Mouse (Mus musculus) granulocyte monocyte progenitor cell, adult 5-6 weeks (primary cell): ENCODE results near the gene Mvk. TPM values are rescaled to one million over a fixed set of nuclear protein-coding genes. Genes with fewer than 3 reads are reported as not detected.
A peak's percentile ranks its signal among the peaks of the same experiment; 100 is the strongest.

Experiments
- ATAC-seq: replicated peaks from 2 replicates; pipeline ENCODE4 v1.8.0; 2016; ENCODE audit warnings: mild to moderate bottlenecking, moderate TSS enrichment, inconsistent platforms; ENCODE audit not compliant: poor library complexity, severe bottlenecking
- total RNA-seq, 2 experiments: library from RNA; stranded (forward) in 1 of 2; stranded (reverse) in 1 of 2; fragments of 200-712, 200-1000 nt in 1 of 2; fragments of >200 nt in 1 of 2; fragmentation: Nextera tagmentation in 1 of 2; gene quantifications; 2 replicates each; pipeline ENCODE4 v1.2.3; 2014 to 2017

Mvk gene
- total RNA-seq, 2 experiments from 2014 or later: 9.2 to 18.0 TPM

DNA sequence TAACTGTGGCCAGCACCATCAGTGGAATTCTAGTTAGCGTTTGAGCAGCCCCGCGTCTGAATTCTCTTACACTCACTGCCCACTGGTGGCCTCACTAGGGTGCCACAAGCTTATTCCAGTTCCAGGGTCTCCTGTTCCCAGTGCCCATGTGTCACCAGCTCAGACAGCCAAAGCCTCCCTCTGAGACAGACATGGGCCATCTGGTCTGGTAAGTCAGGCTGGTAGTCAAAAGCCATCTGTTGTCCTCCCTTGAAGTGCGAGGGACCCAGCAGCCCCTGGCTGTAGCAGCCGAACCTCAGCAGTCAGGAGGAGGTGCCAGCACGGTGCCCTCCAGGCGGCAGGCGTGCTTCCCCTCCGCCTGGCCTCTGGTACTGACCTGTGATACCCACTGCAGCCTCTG lies 12.2 kb downstream of the Mvk start:
- ATAC-seq: no peak

DNA sequence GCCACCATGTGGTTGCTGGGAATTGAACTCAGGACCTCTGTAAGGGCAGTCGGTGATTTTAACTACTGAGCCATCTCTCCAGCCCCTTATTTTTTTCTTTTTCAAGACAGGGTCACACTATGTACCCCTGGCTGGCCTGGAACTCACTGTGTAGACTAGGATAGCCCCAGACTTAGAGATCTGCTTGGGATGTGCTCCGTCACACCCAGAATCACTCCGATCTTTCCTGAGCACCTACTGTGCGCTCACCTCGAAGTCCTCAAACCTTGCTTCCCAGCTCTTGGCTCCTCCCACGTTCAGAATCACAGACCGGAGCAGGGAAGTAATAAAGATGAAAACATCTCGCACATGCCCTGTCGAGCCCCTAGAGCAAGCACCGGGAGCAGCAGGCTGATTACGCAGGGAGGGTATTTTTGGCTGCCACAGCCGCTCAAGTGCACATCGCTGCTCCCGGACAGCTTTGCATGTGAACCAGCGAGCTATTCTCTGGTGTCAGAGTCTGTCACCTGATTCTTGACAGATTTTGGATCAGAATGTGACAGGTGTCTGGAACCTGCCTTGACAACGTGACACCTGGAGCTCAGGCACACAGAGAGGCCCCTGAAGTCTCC lies 13.0 kb downstream of the Mvk start:
- no peak for ATAC-seq

DNA sequence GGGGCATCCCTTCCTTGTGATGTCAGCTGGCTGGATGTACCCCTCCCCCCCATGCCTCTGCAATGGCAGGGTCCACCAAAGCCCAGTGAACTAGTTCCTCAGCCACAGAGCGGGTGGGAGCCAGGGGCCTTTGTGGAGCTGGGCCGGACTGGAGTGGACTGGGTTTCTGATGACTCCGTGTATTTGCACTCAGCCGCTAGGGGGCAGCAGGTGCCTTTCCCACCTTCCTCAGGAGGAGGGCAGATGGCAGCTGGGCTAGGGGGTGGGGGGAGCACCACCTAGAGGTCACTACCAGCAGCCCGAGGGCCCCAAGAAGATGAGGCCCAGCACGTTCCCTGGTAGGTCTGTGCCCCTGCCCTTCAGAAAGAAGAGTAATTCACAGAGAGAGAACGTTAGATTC lies 17.2 kb downstream of the Mvk start:
- peak; percentile 88 for ATAC-seq

DNA sequence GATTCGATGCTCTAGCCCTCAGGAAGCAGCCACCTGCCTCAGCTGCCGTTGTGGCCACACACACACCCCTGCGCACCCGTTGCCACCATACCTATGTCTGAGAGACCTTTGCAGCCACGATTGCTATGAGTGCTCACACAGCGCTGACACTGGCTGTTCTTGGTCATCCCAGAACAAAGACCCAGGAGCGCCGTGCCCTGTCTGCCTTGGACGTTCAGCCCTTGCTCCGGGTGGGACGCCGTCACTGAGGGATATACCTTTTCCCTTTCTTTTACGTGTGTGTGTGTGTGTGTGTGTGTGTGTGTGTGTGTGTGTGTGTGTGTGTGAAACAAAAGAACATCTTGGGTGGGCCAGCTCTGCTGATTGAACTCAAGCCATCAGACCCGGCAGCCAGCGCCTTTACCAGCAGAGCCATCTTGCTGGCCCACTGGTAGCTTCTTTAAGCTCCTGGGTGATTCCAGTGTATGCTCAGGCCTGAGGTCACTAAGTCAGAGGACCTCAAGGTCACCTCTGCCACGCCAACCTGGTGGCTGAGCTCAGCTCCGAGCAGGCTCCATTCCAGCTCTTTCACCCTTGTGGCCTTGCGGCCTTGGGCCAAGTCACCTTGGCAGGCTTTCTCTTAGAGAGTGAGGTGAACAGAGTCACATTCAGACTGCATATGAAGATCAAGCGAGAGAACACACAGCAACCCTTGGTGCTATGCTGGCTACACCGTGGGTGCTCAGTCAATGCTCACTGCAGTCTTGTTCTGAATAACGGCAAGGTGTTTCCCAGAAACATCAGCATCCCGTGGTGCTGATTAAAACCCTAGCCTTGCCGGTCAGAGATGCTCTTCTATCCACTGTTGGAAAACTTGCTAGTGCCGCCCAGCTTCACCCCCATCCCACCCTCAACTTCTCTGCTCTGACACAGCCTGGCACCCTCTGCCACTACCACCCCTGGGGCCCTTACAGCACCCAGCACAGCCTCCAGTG lies 18.3 kb downstream of the Mvk start:
- ATAC-seq: no peak

DNA sequence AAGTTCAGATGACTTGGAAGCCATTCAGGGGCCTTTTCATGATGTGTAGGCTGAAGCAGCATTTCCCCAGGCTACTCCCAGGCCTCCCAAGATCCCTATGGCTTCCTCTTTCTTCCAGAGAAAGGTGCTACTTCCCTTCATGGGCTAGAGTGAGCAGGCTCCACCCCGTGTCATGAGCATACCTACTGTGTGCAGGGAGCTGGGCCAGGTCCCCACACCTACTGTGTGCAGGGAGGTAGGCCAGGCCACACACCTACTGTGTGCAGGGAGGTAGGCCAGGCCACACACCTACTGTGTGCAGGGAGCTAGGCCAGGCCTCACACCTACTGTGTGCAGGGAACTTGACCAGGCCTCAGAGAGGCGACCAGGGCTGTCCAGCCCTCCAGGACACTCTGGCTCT lies 20.5 kb downstream of the Mvk start:
- no peak for ATAC-seq

DNA sequence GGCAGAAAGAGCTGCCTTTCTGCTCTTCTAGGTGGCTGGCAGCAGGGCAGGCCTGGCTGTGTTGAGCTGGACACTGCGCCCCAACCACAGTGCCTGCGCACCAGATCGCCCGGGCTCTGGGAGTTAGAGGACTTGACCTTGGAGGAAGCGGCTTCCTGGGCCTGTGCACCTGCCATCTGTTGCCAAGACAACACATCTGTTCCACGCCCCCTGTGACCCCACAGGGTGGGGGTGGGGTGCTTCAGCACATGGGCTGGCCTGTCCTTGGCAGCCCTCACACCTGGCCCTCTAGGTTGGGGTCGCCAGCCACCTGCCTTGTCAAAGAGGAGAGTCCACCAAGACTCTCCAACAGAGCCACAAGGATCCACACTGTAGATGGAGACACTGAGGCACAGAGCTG lies 21.6 kb downstream of the Mvk start:
- no peak for ATAC-seq

DNA sequence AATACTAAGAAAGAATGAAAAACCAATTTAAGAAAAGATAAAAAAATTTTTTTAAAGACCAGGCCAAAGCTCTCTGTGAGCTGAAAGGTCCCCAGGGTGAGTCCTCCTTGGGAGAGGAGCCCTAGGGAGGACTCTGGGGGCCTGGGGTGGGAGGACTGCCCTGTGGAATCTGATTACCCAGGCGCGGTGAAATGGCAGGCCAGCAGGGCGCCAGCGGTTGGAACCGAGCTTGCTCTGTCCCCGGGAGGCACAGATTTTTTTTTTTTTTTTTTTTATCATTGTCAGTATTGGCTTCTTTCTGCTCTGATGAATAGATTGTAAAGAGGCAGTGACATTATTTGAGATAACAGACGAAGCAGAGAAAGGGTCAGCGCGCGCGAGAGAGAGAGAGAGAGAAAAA lies 22.9 kb downstream of the Mvk start:
- no peak for ATAC-seq

DNA sequence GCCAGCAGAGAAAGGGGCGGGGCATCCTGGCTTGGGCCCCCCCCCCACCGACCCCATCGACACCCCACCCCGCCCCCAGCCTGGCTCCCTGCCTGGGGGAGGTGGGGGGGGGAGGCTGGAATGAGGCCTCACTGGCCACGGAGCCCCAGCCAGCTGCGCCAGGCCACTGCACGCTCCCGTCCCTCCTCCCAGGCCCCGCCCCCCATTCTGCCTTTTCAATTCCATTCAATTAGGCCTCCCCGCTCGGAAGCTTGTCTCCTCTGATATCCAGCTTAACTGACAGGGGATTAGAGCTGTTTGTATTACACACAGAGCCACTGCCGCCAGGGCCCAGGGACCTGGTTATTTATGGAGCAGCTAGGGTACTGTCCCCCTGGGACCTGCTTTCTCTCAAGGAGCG lies 23.4 kb downstream of the Mvk start:
- ATAC-seq: no peak

DNA sequence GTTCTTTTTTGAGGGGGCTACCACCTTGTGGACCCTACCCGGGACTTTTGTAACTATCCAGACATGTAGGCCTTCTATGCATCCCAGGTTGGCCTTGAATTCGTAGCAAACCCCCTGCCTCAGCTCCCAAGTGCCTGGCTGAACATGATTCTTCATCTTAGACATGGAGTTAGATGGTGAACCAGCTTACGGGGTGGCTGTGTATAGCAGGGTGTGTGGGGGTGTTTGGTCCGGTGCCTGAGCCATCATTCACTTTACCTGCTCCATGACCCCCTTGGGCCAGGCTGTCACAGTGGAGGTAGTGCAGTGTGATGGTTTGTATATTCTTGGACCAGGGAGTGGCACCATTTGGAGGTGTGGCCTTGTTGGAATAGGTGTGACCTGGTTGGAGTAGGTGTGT lies 23.9 kb downstream of the Mvk start:
- ATAC-seq: no peak

DNA sequence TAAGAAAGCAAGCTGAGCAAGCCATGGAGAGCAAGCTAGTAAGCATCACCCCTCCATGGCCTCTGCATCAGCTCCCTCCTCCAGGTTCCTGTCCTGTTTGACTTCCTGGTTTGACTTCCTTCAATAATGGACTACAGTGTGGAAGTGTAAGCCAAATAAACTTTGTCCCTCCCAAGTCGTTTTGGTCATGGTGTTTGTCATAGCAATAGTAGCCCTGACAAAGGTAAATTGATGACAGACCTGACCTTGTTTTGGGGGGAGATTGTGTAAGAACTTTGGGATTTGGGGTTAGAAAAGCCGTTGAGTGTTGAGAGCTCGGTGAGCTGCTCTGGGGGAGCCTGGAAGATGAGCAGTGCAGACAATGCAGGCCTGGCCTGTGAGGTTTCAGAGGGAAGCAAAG lies 26.3 kb downstream of the Mvk start:
- no peak for ATAC-seq

DNA sequence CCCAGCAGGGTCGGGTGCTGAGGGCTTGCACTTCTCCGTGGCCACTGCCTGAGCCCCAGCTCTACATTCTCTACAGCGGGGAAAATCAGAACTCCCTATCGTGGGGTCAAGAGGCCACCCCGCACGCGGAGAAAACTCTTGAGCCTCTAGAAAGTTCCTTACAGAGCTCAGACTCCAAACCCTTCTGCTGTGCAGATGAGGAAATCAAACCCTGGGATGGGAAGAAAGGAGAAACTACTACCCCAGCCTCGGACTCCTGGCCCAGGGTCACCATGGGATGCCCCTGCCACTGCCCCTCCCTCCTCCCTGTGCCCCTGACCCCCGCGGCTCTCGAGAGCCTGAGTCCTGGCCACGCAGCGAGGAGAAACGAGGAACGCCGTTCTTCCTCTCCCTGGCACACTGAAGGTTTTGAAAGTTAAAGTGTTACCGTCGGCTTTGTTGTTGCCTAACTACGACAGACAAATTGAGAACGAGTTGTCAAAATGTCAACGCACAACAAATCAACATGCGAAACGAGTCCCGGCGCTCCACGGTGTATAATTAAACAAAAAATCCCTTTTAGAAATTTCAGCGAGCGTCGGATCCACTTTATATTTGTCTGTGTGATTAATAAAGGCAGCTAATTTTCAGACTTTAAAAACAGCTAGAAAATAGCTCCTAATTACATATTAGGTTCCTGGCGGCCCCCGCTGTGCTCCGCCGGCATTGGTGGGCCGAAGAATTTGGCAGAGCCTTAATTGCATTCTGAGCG lies 30.8 kb downstream of the Mvk start:
- no peak for ATAC-seq

DNA sequence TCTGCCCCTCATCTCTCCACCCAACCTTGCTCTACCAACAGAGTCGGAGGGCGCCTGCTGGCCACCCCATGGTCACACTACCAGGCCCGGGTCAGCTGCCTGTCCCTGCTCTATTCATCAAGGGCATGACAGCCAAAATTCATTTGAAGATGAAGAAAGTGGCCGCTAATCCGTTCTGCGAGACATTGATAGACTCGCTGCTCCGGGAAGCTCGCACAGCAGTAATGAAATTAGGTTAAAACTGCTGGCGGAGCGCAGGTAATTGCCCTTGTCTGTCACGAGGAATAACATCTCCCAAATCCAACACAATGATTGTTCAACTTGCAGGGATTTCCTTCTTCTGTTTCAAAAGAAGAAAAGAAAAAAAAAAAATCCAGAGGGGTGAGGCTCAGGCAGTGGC lies 34.2 kb downstream of the Mvk start:
- no peak for ATAC-seq

DNA sequence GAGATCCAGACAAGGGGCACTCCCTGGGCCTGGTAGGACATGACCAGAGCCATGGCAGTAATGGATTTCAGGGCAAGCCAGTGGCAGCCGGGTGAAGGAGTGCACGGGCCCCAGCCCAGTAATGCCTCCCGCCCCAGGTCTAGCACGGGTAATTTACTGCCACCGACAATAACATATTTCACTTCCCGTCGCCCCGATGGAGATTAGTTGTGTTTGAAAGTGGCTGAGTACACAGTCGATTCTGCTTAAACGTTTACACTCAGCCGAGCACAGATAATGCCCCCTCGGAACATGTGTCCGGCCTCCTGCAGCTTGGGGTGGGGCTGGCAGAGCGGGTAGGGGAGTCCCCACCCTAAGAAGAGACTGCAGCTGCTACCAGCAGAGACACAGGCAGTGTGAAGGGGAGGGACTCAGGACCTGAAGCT lies 38.5 kb downstream of the Mvk start:
- no peak for ATAC-seq

DNA sequence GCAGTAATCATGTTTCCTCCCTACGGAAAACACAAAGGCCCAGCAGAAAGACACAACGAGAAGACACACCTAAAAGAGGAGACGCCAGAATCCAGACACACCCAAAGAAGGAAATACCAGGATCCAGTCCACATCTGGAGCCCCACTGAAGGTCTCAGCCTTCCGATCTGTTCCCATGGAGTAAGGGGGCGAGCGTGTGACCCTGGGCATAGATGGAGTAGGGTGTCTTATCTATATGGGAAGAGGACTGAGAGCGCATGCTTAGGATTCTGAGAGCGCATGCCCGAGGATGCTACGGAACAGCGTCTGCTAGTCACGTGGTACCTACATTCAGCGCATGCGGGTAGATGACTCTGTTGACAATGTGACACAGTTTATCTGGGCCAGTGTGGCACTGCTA lies 41.6 kb downstream of the Mvk start:
- no peak for ATAC-seq

DNA sequence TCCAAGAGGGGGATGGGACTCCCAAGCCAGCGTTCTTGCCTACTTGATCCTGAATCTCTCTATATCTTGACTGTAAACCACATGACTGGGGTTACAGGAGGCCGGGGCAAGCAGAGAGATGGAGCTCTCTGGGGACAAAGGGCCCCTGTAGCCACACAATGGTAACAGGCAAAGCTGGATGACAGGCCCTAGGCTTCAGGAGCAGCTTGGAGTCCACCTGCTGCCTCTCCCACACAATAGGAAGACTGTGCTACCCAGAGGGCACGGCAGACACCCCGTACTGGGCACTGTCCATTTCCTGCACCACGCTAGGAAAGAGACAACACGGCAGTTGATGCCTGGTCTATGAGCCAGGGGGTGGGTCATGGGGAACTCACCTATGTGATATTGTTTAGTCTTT lies 45.5 kb downstream of the Mvk start:
- no peak for ATAC-seq

DNA sequence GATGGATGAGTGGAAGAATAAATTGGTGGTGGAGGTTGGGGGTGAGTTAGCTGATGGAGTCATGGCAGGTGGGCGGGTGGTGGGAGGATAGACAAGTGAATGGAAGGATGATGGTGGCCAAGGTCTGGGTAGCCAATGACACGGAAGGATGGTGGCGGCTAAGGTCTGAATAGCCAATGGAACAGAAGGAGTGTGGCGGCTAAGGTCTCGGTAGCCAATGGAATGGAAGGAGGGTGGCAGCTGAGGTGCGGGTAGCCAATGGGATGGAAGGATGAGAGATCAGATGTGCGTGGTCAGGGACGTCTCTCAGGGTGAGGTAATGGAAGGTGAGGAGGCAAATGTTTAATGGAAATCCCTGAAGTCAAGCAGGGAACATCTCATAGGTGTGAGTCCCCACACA lies 46.2 kb downstream of the Mvk start:
- ATAC-seq: no peak

DNA sequence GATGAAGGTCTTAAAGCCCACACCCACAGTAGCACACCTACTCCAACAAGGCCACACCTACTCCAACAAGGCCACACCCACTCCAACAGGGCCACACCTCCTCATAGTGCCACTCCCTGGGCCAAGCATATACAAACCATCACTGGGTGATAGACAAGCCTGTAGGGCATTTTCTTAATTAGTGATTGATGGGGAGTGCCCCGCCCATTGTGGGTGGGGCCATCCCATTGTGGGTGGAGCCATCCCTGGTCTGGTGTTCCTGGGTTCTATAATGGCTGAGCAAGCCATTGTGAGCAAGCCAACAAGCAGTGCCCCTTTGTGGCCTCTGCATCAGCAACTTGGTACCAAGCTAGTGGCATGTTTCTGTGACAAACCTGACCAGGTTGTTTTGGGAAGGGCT lies 50.7 kb downstream of the Mvk start:
- no peak for ATAC-seq

DNA sequence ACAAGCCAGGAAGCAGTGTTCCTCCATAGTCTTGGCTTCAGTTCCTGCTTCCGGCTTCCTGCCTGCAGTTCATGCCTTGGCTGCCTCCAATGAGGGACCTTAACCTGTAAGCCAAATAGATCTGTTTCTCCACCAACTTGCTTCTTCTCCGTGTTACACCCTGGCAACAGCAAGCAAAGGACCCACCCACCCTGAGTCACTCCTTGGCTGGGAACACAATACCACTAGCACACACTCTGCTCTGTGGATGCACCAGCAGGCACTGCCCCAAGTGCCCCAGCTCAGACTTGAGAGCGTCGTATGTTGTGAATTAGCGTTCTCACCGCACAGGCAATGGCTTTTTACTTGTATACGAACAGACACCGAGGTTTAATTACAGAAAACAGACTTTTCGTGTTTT lies 57.2 kb downstream of the Mvk start:
- no peak for ATAC-seq

DNA sequence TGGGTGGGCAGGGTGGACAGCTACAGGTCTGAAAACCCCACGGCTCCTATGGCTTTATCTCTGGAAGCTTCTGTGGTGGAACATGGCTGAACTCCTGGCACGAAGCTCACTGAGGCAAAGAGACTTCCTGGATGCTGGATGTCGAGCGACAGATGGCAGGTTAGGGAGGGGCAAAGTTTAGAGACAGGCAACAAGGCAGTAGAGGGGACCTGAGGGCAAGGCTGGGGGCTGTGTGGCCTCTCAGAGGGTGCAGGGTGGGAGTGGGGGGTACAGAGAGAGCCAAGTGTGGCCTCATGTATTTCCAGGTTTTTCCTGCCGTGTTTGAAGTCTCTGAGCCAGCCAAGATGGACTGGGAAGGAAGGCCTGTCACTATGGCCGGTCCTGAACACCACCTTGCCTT lies 60.8 kb downstream of the Mvk start:
- no peak for ATAC-seq

DNA sequence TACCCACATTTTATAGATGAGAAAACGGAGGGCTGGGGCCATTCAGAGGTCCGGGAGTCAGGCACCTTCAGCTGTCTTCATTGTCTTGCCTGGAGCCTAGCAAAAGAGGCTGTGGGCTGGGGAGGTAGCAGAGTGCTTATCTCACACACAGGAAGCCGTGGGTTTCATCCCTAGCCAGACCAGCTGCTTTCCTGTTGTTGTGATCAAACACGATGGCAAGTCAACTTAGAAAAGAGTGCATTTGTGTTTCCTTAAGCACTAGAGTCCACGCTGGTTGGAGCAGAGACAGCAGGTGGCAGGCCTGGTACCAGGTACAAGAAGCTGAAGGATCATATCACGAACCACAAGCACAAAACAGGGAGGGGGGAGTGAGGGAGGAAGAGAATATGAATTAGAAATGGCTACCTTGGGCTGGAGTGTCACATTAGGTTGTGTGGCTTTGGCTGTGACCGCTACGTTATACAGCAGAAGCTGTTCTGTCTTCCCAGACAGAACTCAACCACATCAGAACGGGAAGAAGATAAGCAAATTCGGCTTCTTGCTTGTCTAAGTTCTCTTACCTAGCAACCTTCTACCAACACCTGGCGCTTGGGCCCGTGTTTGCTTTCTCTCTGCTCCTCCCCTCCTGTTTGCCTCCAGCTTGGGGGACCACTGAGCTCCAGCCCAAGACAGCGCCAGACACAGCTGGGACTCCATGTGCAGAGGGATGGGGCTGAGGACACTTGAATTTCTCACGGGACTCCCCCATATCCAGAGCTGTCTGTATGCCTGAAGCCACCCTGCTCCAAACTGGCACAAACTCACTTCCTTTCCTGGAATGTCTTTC lies 61.4 kb downstream of the Mvk start:
- ATAC-seq: no peak
